Mouse (Mus musculus): ENCODE data around the gene Pdpk1. TPM values are rescaled to one million over a fixed set of nuclear protein-coding genes. Genes with fewer than 3 reads are reported as not detected.

The Pdpk1 gene
- polyA plus RNA-seq, 1 experiment from 2014 or later: 28.7 TPM

GRCm38 (mm10) chr17:24057730-24058245, 92.9 kb downstream of the Pdpk1 start:
- H3K27ac ChIP-seq: no peak overlapping the region
- no peak for DNase-seq (ENCODE audit: low spot score)
- TF ChIP-seq CTCF (IDR thresholded peaks at IDR 0.05; ENCODE audit: low read depth): no peak
- no peak overlapping the region for H3K4me3 ChIP-seq (replicated peaks; ENCODE audit: low read depth, low read length)
- no peak overlapping the region for H3K4me2 ChIP-seq (ENCODE audit: low read length)
- H3K9me3 ChIP-seq (replicated peaks; ENCODE audit: low read length): no peaks in the 10 kb centered on the region
- no peaks in the 10 kb centered on the region for H3K27me3 ChIP-seq (ENCODE audit: insufficient read depth, low read length)
- 91% methylated on average over 5 of the region's 5 CpGs for WGBS
- H3K36me3 ChIP-seq (ENCODE audit: insufficient read depth, low read length): peaks cover 63% of the 10 kb centered on the region
- H3K9ac ChIP-seq (ENCODE audit: low read depth, low read length): no peak overlapping the region
- no peaks in the 10 kb centered on the region for H3K4me1 ChIP-seq (replicated peaks; ENCODE audit: insufficient read depth, low read length)
- ATAC-seq (replicated peaks; ENCODE audit: low FRiP score, low read depth): no peak

GRCm38 (mm10) chr17:24056636-24057625, 93.8 kb downstream of the Pdpk1 start:
- DNase-seq (ENCODE audit: low spot score) (no peak), ATAC-seq (replicated peaks; ENCODE audit: low FRiP score, low read depth) (no peak)
- H3K9me3 ChIP-seq (replicated peaks; ENCODE audit: low read length): no peaks in the 10 kb centered on the region
- no peak overlapping the region for H3K4me3 ChIP-seq (replicated peaks; ENCODE audit: low read depth, low read length)
- no peak for TF ChIP-seq CTCF (IDR thresholded peaks at IDR 0.05; ENCODE audit: low read depth)
- no peak overlapping the region for H3K9ac ChIP-seq (ENCODE audit: low read depth, low read length)
- no peak overlapping the region for H3K4me2 ChIP-seq (ENCODE audit: low read length)
- 91% methylated on average over 14 of the region's 14 CpGs for WGBS
- peaks cover 70% of the 10 kb centered on the region for H3K36me3 ChIP-seq (ENCODE audit: insufficient read depth, low read length)
- no peak overlapping the region for H3K27ac ChIP-seq
- no peaks in the 10 kb centered on the region for H3K4me1 ChIP-seq (replicated peaks; ENCODE audit: insufficient read depth, low read length)
- H3K27me3 ChIP-seq (ENCODE audit: insufficient read depth, low read length): no peaks in the 10 kb centered on the region

- Histone ChIP-seq H3K4me1 (replicated peaks; ENCODE audit: insufficient read depth, low read length) (no peaks in the 10 kb centered on the region), H3K9ac (ENCODE audit: low read depth, low read length) (no peak overlapping the region), H3K9me3 (replicated peaks; ENCODE audit: low read length) (no peaks in the 10 kb centered on the region), H3K27ac (no peak overlapping the region), H3K36me3 (ENCODE audit: insufficient read depth, low read length) (peaks cover 41% of the 10 kb centered on the region), H3K4me3 (replicated peaks; ENCODE audit: low read depth, low read length) (no peak overlapping the region), H3K27me3 (ENCODE audit: insufficient read depth, low read length) (no peaks in the 10 kb centered on the region), H3K4me2 (ENCODE audit: low read length) (no peak overlapping the region)
- WGBS: 91% methylated on average over 8 of the region's 8 CpGs
- DNase-seq (ENCODE audit: low spot score) (no peak), ATAC-seq (replicated peaks; ENCODE audit: low FRiP score, low read depth) (no peak)
- no peak for TF ChIP-seq CTCF (IDR thresholded peaks at IDR 0.05; ENCODE audit: low read depth)
These were observed 101.7 kb downstream of the Pdpk1 start for GRCm38 (mm10) chr17:24049008-24049407.

GRCm38 (mm10) chr17:24048053-24048452, 102.7 kb downstream of the Pdpk1 start:
- Histone ChIP-seq H3K27me3 (ENCODE audit: insufficient read depth, low read length) (no peaks in the 10 kb centered on the region), H3K9me3 (replicated peaks; ENCODE audit: low read length) (no peaks in the 10 kb centered on the region), H3K27ac (no peak overlapping the region), H3K4me1 (replicated peaks; ENCODE audit: insufficient read depth, low read length) (no peaks in the 10 kb centered on the region), H3K36me3 (ENCODE audit: insufficient read depth, low read length) (peaks cover 34% of the 10 kb centered on the region), H3K9ac (ENCODE audit: low read depth, low read length) (no peak overlapping the region), H3K4me3 (replicated peaks; ENCODE audit: low read depth, low read length) (no peak overlapping the region), H3K4me2 (ENCODE audit: low read length) (no peak overlapping the region)
- DNase-seq (ENCODE audit: low spot score) (no peak), ATAC-seq (replicated peaks; ENCODE audit: low FRiP score, low read depth) (no peak)
- no peak for TF ChIP-seq CTCF (IDR thresholded peaks at IDR 0.05; ENCODE audit: low read depth)
- WGBS: 78% methylated on average over 5 of the region's 5 CpGs

- no peaks in the 10 kb centered on the region for H3K9me3 ChIP-seq (replicated peaks; ENCODE audit: low read length)
- H3K27me3 ChIP-seq (ENCODE audit: insufficient read depth, low read length): no peaks in the 10 kb centered on the region
- no peak overlapping the region for H3K27ac ChIP-seq
- H3K4me2 ChIP-seq (ENCODE audit: low read length): no peak overlapping the region
- no peaks in the 10 kb centered on the region for H3K4me1 ChIP-seq (replicated peaks; ENCODE audit: insufficient read depth, low read length)
- ATAC-seq (replicated peaks; ENCODE audit: low FRiP score, low read depth): no peak
- H3K4me3 ChIP-seq (replicated peaks; ENCODE audit: low read depth, low read length): no peak overlapping the region
- 40% methylated on average over 5 of the region's 5 CpGs for WGBS
- no peak overlapping the region for H3K9ac ChIP-seq (ENCODE audit: low read depth, low read length)
- DNase-seq (ENCODE audit: low spot score): no peak
- no peak for TF ChIP-seq CTCF (IDR thresholded peaks at IDR 0.05; ENCODE audit: low read depth)
- H3K36me3 ChIP-seq (ENCODE audit: insufficient read depth, low read length): peaks cover 21% of the 10 kb centered on the region
These were observed 104.7 kb downstream of the Pdpk1 start for GRCm38 (mm10) chr17:24046026-24046425.

GRCm38 (mm10) chr17:24045608-24046007, 105.1 kb downstream of the Pdpk1 start:
- Histone ChIP-seq H3K36me3 (ENCODE audit: insufficient read depth, low read length) (peaks cover 18% of the 10 kb centered on the region), H3K4me2 (ENCODE audit: low read length) (no peak overlapping the region), H3K4me1 (replicated peaks; ENCODE audit: insufficient read depth, low read length) (no peaks in the 10 kb centered on the region), H3K9me3 (replicated peaks; ENCODE audit: low read length) (no peaks in the 10 kb centered on the region), H3K9ac (ENCODE audit: low read depth, low read length) (no peak overlapping the region), H3K27me3 (ENCODE audit: insufficient read depth, low read length) (no peaks in the 10 kb centered on the region), H3K27ac (no peak overlapping the region), H3K4me3 (replicated peaks; ENCODE audit: low read depth, low read length) (no peak overlapping the region)
- 84% methylated on average over 10 of the region's 10 CpGs for WGBS
- ATAC-seq (replicated peaks; ENCODE audit: low FRiP score, low read depth) (no peak), DNase-seq (ENCODE audit: low spot score) (no peak)
- TF ChIP-seq CTCF (IDR thresholded peaks at IDR 0.05; ENCODE audit: low read depth): no peak
